Mouse (Mus musculus) neural tube, embryonic 10.5 days (tissue): ENCODE measurements at regions not wholly inside any gene's neighbourhood (a gene's known extent, or its start where the extent isn't known, plus 50 kb on each side); places are given as distances from the start of the nearest gene placed in this dataset.

ENCODE experiments used
- DNase-seq: peaks from one replicate; pipeline ENCODE4 v3.0.0-alpha.2; 2017; ENCODE audit warnings: low spot score; ENCODE audit errors: extremely low spot score

DNA sequence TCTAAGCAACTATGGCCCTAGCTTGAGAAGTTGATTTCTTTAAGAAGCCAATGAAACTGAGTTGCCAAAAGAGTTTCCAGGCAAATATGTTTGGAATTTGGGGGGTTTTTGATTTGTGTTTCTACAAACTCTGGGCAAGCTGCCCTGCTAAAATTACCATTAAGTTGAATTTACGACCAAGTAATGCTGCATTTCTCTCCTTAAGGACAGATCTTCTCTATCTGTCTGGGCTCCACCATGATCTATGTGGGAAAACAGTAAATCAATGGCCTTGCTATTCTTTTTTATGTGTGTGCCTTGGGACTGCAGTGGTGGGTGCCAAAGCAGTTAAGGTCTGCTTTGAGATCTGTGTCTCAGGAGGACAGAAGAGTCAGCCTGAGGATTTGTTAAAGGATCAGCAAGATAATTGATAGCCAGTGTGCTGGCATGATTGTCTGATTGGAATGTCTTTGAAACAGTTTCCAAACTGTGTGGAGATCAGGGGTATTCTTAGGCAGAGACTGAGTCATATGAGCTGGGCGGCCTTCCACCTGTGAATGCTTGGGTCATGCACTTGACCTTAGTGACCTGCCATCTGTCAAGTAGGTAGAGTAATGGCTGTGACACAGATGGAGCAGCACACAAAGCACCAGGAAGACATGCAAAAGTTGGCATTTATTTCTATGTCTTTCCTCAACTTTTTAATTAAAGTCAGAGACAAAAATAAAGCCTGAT, 91.1 kb upstream of the Pmch start:
- peak; percentile 36 for DNase-seq

DNA sequence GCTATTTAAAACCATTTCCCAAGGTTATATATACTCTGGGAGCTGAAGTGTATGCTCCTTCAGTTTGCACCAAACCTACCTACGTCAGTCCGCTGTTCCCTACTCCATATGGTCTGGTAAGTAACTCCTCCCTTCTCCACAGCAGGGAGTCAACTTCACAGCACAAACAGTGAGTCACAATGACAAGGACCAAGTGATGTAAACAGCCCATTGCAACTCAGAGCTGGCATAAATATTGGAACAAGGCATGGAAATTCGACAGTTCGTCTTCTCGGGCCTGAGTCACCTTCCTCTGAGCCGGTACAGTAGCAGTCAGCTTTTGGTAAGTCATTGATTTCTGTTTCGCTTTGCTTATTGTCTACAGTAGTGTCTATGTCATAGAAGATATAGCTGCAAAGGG, 82.2 kb upstream of the Pmch start:
- no peak for DNase-seq

DNA sequence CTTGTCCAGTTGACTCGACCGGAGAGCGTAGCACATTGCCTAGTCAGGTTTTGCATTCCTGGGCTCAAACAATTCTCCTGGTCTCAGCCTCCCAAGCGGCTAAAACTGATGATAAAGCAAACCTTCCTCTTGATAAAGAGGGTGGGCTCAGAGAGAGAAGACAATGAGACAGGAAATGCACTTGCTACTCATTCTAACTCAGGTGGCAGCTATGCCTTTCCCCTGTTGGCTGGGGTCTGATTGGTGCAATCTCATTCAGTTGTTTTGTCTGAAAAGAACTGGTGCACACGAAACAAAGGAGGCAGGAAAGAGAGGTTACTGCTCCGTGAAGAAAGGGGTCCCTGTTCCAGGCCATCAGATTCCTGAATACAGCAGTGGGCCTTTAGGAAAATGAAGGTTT, 80.0 kb upstream of the Pmch start:
- DNase-seq: no peak

GRCm38 (mm10) chr10:88031978-88032377, 58.9 kb upstream of the Pmch start:
- no peak for DNase-seq
